Mouse (Mus musculus) CH12.LX (cell line): ENCODE results near the gene Dimt1. TPM values are rescaled to one million over a fixed set of nuclear protein-coding genes. Genes with fewer than 3 reads are reported as not detected.

ENCODE experiments used
- DNase-seq: peaks from one replicate; pipeline ENCODE4 v3.0.0-alpha.2; 2013; ENCODE audit errors: extremely low read depth
- H3K27ac ChIP-seq: 2 replicates; pipeline ENCODE4 v1.5.1; 2012; ENCODE audit warnings: low read depth, mild to moderate bottlenecking, control low read depth, moderate library complexity; ENCODE audit not compliant: insufficient read depth
- H3K27me3 ChIP-seq: replicated peaks from 2 replicates; pipeline ENCODE3; 2012; ENCODE audit warnings: inconsistent platforms
- H3K36me3 ChIP-seq, 2 experiments: replicated peaks in 1 of 2; 2 replicates each; pipeline versions ENCODE3 to v1.6.1; 2012; ENCODE audit warnings: inconsistent platforms in 1 of 2, low read length in 1 of 2, mild to moderate bottlenecking in 1 of 2, mixed read lengths in 1 of 2, moderate library complexity in 1 of 2; ENCODE audit not compliant: control insufficient read depth in 1 of 2, insufficient read depth in 1 of 2
- H3K4me1 ChIP-seq, 2 experiments: 2 replicates each; pipeline ENCODE4 v1.6.1; 2012; ENCODE audit warnings: inconsistent platforms in 1 of 2, moderate library complexity in 1 of 2; ENCODE audit not compliant: insufficient read depth in 2 of 2, control insufficient read depth in 1 of 2
- H3K4me2 ChIP-seq: 2 replicates; pipeline ENCODE4 v1.6.1; 2012; ENCODE audit warnings: low read depth, mild to moderate bottlenecking, control low read depth; ENCODE audit not compliant: poor library complexity, insufficient read depth, severe bottlenecking
- H3K4me3 ChIP-seq, 3 experiments: fragments of 150-350 bp in 1 of 3; sonication (generic) in 1 of 3; replicated peaks in 1 of 3; 2 replicates each; pipeline versions ENCODE3 to v1.5.1; 2011 to 2012; ENCODE audit warnings: low read depth in 2 of 3, low read length in 2 of 3, mild to moderate bottlenecking in 2 of 3, moderate library complexity in 2 of 3, control low read depth in 1 of 3, improper control_type of control experiment in 1 of 3, inconsistent platforms in 1 of 3, mixed read lengths in 1 of 3; ENCODE audit not compliant: poor library complexity in 1 of 3
- H3K79me2 ChIP-seq: replicated peaks from 2 replicates; pipeline ENCODE4 v1.6.1; 2012; ENCODE audit warnings: mild to moderate bottlenecking, moderate library complexity; ENCODE audit not compliant: control insufficient read depth, poor library complexity, insufficient read depth, severe bottlenecking; ENCODE audit errors: extremely low read depth
- H3K9ac ChIP-seq: 2 replicates; pipeline ENCODE4 v1.6.1; 2012; ENCODE audit warnings: low read depth, mild to moderate bottlenecking, control low read depth, moderate library complexity; ENCODE audit not compliant: insufficient read depth
- H3K9me3 ChIP-seq: replicated peaks from 2 replicates; pipeline ENCODE3; 2012; ENCODE audit warnings: low read length, inconsistent platforms, mixed read lengths
- BHLHE40 ChIP-seq: IDR thresholded peaks from 2 replicates; pipeline ENCODE4 v1.6.1; 2011; ENCODE audit warnings: mild to moderate bottlenecking, low read depth, low read length, improper control_type of control experiment
- CHD1 ChIP-seq: IDR thresholded peaks from 2 replicates; pipeline ENCODE4 v1.6.1; 2012; ENCODE audit warnings: low read depth, low read length, improper control_type of control experiment, inconsistent platforms
- CHD2 ChIP-seq: IDR thresholded peaks from 2 replicates; pipeline ENCODE4 v1.6.1; 2011; ENCODE audit warnings: low read length, improper control_type of control experiment
- CTCF ChIP-seq, 2 experiments: IDR thresholded peaks in 1 of 2; conservative IDR thresholded peaks in 1 of 2; 2 replicates each; pipeline ENCODE4 v1.5.1; 2011 to 2012; ENCODE audit warnings: low read depth in 2 of 2, low read length in 2 of 2, improper control_type of control experiment in 1 of 2, inconsistent platforms in 1 of 2, mild to moderate bottlenecking in 1 of 2, moderate library complexity in 1 of 2
- E2F4 ChIP-seq: IDR thresholded peaks from 2 replicates; pipeline ENCODE4 v1.6.1; 2011; ENCODE audit warnings: low read depth, low read length, improper control_type of control experiment; ENCODE audit not compliant: insufficient replicate concordance
- ELF1 ChIP-seq: IDR thresholded peaks from 2 replicates; pipeline ENCODE4 v1.6.1; 2014; ENCODE audit warnings: low read depth, mild to moderate bottlenecking, inconsistent platforms, low read length, improper control_type of control experiment
- EP300 ChIP-seq: IDR thresholded peaks from 2 replicates; pipeline ENCODE4 v1.6.1; 2011; ENCODE audit warnings: low read length, improper control_type of control experiment
- ETS1 ChIP-seq: conservative IDR thresholded peaks from 2 replicates; pipeline ENCODE4 v1.6.1; 2012; ENCODE audit warnings: low read depth, mild to moderate bottlenecking, inconsistent platforms, low read length, improper control_type of control experiment, moderate library complexity
- GABPA ChIP-seq: IDR thresholded peaks from 2 replicates; pipeline ENCODE4 v1.6.1; 2012; ENCODE audit warnings: low read depth, low read length, improper control_type of control experiment, inconsistent platforms; ENCODE audit not compliant: insufficient replicate concordance
- HCFC1 ChIP-seq: IDR thresholded peaks from 2 replicates; pipeline ENCODE4 v1.6.1; 2012; ENCODE audit warnings: low read depth, mild to moderate bottlenecking, inconsistent platforms, low read length, improper control_type of control experiment
- IRF4 ChIP-seq: IDR thresholded peaks from 2 replicates; pipeline ENCODE4 v1.6.1; 2014; ENCODE audit warnings: low read depth, mild to moderate bottlenecking, inconsistent platforms, low read length, improper control_type of control experiment
- JUN ChIP-seq: IDR thresholded peaks from 2 replicates; pipeline ENCODE4 v1.6.1; 2011; ENCODE audit warnings: low read depth, mild to moderate bottlenecking, low read length, improper control_type of control experiment, moderate library complexity; ENCODE audit not compliant: insufficient read depth
- JUND ChIP-seq: conservative IDR thresholded peaks from 2 replicates; pipeline ENCODE4 v1.6.1; 2011; ENCODE audit warnings: low read depth, low read length, improper control_type of control experiment
- KAT2A ChIP-seq: IDR thresholded peaks from 2 replicates; pipeline ENCODE4 v1.6.1; 2012; ENCODE audit warnings: low read length, improper control_type of control experiment, inconsistent platforms; ENCODE audit not compliant: insufficient replicate concordance
- MAFK ChIP-seq: IDR thresholded peaks from 2 replicates; pipeline ENCODE4 v1.6.1; 2011; ENCODE audit warnings: low read length, improper control_type of control experiment; ENCODE audit not compliant: insufficient replicate concordance
- MAX ChIP-seq: IDR thresholded peaks from 2 replicates; pipeline ENCODE4 v1.6.1; 2011; ENCODE audit warnings: low read length, improper control_type of control experiment
- MAZ ChIP-seq: IDR thresholded peaks from 2 replicates; pipeline ENCODE4 v1.6.1; 2012; ENCODE audit warnings: low read depth, mild to moderate bottlenecking, inconsistent platforms, low read length, improper control_type of control experiment, moderate library complexity
- MEF2A ChIP-seq: IDR thresholded peaks from 2 replicates; pipeline ENCODE4 v1.6.1; 2014; ENCODE audit warnings: low read depth, mild to moderate bottlenecking, inconsistent platforms, low read length, improper control_type of control experiment, borderline replicate concordance
- MXI1 ChIP-seq: IDR thresholded peaks from 2 replicates; pipeline ENCODE4 v1.6.1; 2011; ENCODE audit warnings: mild to moderate bottlenecking, low read depth, low read length, improper control_type of control experiment
- MYC ChIP-seq: IDR thresholded peaks from 2 replicates; pipeline ENCODE4 v1.6.1; 2011; ENCODE audit warnings: low read depth, mild to moderate bottlenecking, improper control_type of control experiment, low read length
- NELFE ChIP-seq: IDR thresholded peaks from 2 replicates; pipeline ENCODE4 v1.6.1; 2011; ENCODE audit warnings: low read depth, low read length, improper control_type of control experiment
- NRF1 ChIP-seq: IDR thresholded peaks from 2 replicates; pipeline ENCODE4 v1.6.1; 2014; ENCODE audit warnings: low read depth, mild to moderate bottlenecking, inconsistent platforms, low read length, improper control_type of control experiment, moderate library complexity
- PAX5 ChIP-seq: IDR thresholded peaks from 2 replicates; pipeline ENCODE4 v1.6.1; 2012; ENCODE audit warnings: low read length, inconsistent platforms, mixed read lengths
- POLR2A ChIP-seq: IDR thresholded peaks from 2 replicates; pipeline ENCODE4 v1.6.1; 2011; ENCODE audit warnings: low read depth, mild to moderate bottlenecking, improper control_type of control experiment, low read length
- POLR2AphosphoS2 ChIP-seq: IDR thresholded peaks from 2 replicates; pipeline ENCODE4 v1.6.1; 2011; ENCODE audit warnings: low read depth, low read length, improper control_type of control experiment
- RAD21 ChIP-seq: IDR thresholded peaks from 2 replicates; pipeline ENCODE4 v1.6.1; 2011; ENCODE audit warnings: low read depth, mild to moderate bottlenecking, low read length, improper control_type of control experiment, moderate library complexity
- SIN3A ChIP-seq: IDR thresholded peaks from 2 replicates; pipeline ENCODE4 v1.6.1; 2012; ENCODE audit warnings: low read length, improper control_type of control experiment, inconsistent platforms
- SMC3 ChIP-seq: IDR thresholded peaks from 2 replicates; pipeline ENCODE4 v1.6.1; 2011; ENCODE audit warnings: low read depth, low read length, improper control_type of control experiment
- TBP ChIP-seq: conservative IDR thresholded peaks from 2 replicates; pipeline ENCODE4 v1.6.1; 2011; ENCODE audit warnings: low read depth, low read length, improper control_type of control experiment
- TCF12 ChIP-seq: IDR thresholded peaks from 2 replicates; pipeline ENCODE4 v1.6.1; 2014; ENCODE audit warnings: low read depth, mild to moderate bottlenecking, inconsistent platforms, low read length, improper control_type of control experiment
- UBTF ChIP-seq: IDR thresholded peaks from 2 replicates; pipeline ENCODE4 v1.6.1; 2012; ENCODE audit warnings: low read depth, mild to moderate bottlenecking, inconsistent platforms, low read length, improper control_type of control experiment, moderate library complexity
- USF1 ChIP-seq: IDR thresholded peaks from 2 replicates; pipeline ENCODE4 v1.6.1; 2014; ENCODE audit warnings: low read depth, mild to moderate bottlenecking, inconsistent platforms, low read length, improper control_type of control experiment
- USF2 ChIP-seq: conservative IDR thresholded peaks from 2 replicates; pipeline ENCODE4 v1.6.1; 2011; ENCODE audit warnings: low read depth, low read length, improper control_type of control experiment
- ZC3H11A ChIP-seq: IDR thresholded peaks from 2 replicates; pipeline ENCODE4 v1.6.1; 2012; ENCODE audit warnings: low read depth, mild to moderate bottlenecking, inconsistent platforms, low read length, improper control_type of control experiment
- ZKSCAN1 ChIP-seq: IDR thresholded peaks from 2 replicates; pipeline ENCODE4 v1.6.1; 2012; ENCODE audit warnings: low read depth, inconsistent platforms, low read length, improper control_type of control experiment, borderline replicate concordance
- ZMIZ1 ChIP-seq: IDR thresholded peaks from 2 replicates; pipeline ENCODE4 v1.6.1; 2012; ENCODE audit warnings: low read depth, mild to moderate bottlenecking, inconsistent platforms, low read length, improper control_type of control experiment
- ZNF384 ChIP-seq: IDR thresholded peaks from 2 replicates; pipeline ENCODE4 v1.6.1; 2012; ENCODE audit warnings: low read depth, low read length, improper control_type of control experiment, inconsistent platforms
- dilution Hi-C: fragments of 300-500 bp; cut with MboI; formaldehyde crosslinking; loops from 2 replicates; pipeline ENCODE4 v1.14.3; 2020; ENCODE audit warnings: low sequenced_read_pairs; ENCODE audit not compliant: extremely low pct_unique_long_range_greater_than_20kb, extremely low pct_ligation_motif_present
- in situ Hi-C: fragments of 300-500 bp; cut with MboI; formaldehyde crosslinking; loops from 3 replicates; pipeline ENCODE4 v1.14.3; 2019; ENCODE audit warnings: low sequenced_read_pairs, low pct_ligation_motif_present, low pct_unique_long_range_greater_than_20kb, mixed read lengths
- polyA plus RNA-seq: library from polyadenylated mRNA; unstranded; fragments of >175 nt; gene quantifications from 2 replicates; pipeline ENCODE4 v1.2.1, GENCODE M21; 2012; ENCODE audit warnings: low read depth; ENCODE audit not compliant: insufficient read length
- total RNA-seq, 2 experiments: library from RNA; depleted of rRNA; stranded (reverse); fragments of 300-350 nt in 1 of 2; fragments of >200 nt in 1 of 2; gene quantifications; 2 replicates each; pipeline ENCODE4 v1.2.3; 2012 to 2014

Gene Dimt1
- total RNA-seq (2012; rRNA removed) (25.9 and 36.8 TPM in 2 replicates), total RNA-seq (2014; rRNA removed) (49.4 and 51.6 TPM in 2 replicates), polyA plus RNA-seq (53.8 and 66.4 TPM in 2 replicates)

DNA sequence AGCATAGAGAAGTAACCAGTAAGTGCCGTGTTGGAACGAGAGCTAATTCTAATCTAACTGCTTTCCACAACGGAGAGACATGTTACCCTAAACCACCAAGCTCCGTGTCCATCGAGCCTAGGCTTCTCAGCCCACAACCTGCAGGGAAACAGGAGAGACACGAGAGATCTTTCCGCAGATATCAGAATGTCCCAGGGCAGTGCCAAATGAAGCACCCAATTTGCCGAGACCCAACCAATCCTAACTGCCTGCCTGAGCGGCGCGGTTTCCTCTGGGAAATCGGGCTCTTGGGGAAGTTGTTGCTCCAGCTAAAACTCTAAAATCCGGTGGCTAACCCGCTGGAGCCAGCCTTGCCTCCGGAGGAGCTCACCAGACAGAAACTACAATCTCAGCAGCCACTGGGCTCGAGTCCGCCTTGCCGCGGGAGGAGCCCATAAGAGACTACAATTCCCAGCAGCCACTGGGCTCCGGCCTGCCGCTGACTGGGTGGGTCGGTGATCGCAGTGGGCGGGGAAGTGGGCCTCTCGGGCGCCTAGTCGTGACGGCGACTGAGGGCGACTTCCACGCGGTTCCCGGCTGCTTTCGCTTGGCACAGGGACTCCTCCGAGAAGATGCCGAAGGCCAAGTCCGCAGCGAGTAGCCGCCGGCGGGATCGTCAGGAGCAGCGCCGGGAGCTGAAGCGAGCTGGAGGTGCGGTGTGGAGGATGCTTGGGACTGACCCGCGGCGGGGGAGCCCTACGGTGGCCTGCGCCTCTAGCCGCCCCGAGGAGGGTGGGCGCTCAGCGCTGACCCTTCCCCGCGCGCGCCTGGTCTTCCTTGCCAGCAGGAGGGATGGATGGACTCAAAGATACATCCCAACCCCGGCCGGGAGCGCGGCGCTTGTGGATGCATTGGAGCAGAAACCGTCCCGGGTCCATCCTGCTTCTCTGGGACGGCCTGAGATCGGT, at the start of gene Dimt1:
Gene Dimt1 (plus strand): TSS at position 534 of the 947 bp plus-strand sequence.
- peaks cover 26% of the 10 kb centered on the region for H3K79me2 ChIP-seq
- H3K9me3 ChIP-seq, result no peaks in the 10 kb centered on the region
- DNase-seq, result peak; percentile 93
- no peaks in the 10 kb centered on the region for H3K27me3 ChIP-seq
- H3K4me3 ChIP-seq, result peak within 1 kb of the TSS; percentile 66 to 100 (median 75)
- H3K4me1 ChIP-seq, result peaks cover 3 to 18% of the 10 kb centered on the region in 2 experiments; a peak in 2 of 4 replicates
- in situ Hi-C loops (loop anchor here (10.0 kb wide), 1 partner anchor 148 kb away; no protein-coding TSS in a partner anchor), dilution Hi-C loops (no loop called here)
- 0 out of 2 replicates have a peak within 1 kb of the TSS, but pooled peaks have one; percentile 21 for H3K27ac ChIP-seq
- H3K36me3 ChIP-seq, result peaks cover 22 to 26% of the 10 kb centered on the region in 2 experiments
- H3K4me2 ChIP-seq, result peak within 1 kb of the TSS; percentile 83
- peak within 1 kb of the TSS; percentile 85 for H3K9ac ChIP-seq
- TF ChIP-seq USF1 (no peak), POLR2AphosphoS2 (peak; percentile 64; the same call in 1 of the 2 replicates), RAD21 (no peak), EP300 (no peak), TBP (peak; percentile 75; the same call in 1 of the 2 replicates), KAT2A (peak; percentile 97), JUND (no peak), CHD1 (no peak), POLR2A (peak; percentile 86), MXI1 (peak; percentile 97), ELF1 (peak; percentile 85), MAFK (no peak), ZMIZ1 (peak; percentile 39; the same call in 1 of the 2 replicates), IRF4 (peak; percentile 69; the same call in 1 of the 2 replicates), CHD2 (0 out of 2 replicates have a peak, but pooled peaks have one; percentile 60), TCF12 (peak; percentile 82), JUN (no peak), NRF1 (0 out of 2 replicates have a peak, but pooled peaks have one; percentile 17), NELFE (peak; percentile 66), SMC3 (no peak), MEF2A (peak; percentile 52; the same call in 1 of the 2 replicates), UBTF (no peak), BHLHE40 (0 out of 2 replicates have a peak, but pooled peaks have one; percentile 6), ZNF384 (no peak), ZKSCAN1 (no peak), CTCF (conservative IDR thresholded peaks at IDR 0.05 in 1 of 2, IDR thresholded peaks at IDR 0.05 in 1 of 2; ENCODE audit: low read depth in 2 of 2, low read length in 2 of 2) (no peak), MAZ (no peak), HCFC1 (peak; percentile 98), PAX5 (no peak), SIN3A (peak; percentile 95), USF2 (no peak), MAX (peak; percentile 89), GABPA (peak; percentile 64; the same call in 1 of the 2 replicates), ZC3H11A (no peak), ETS1 (no peak), MYC (peak; percentile 96), E2F4 (no peak)
